Mouse (Mus musculus) regulatory T cell (primary cell): ENCODE measurements around the gene Znrd1.

Experiments
- in situ Hi-C: fragments of 300-600 bp; cut with MboI, MseI; formaldehyde crosslinking; loops from one replicate; pipeline ENCODE4 v1.15.1; 2025; ENCODE audit warnings: high pct_unique_total_duplicates

Znrd1 gene

DNA sequence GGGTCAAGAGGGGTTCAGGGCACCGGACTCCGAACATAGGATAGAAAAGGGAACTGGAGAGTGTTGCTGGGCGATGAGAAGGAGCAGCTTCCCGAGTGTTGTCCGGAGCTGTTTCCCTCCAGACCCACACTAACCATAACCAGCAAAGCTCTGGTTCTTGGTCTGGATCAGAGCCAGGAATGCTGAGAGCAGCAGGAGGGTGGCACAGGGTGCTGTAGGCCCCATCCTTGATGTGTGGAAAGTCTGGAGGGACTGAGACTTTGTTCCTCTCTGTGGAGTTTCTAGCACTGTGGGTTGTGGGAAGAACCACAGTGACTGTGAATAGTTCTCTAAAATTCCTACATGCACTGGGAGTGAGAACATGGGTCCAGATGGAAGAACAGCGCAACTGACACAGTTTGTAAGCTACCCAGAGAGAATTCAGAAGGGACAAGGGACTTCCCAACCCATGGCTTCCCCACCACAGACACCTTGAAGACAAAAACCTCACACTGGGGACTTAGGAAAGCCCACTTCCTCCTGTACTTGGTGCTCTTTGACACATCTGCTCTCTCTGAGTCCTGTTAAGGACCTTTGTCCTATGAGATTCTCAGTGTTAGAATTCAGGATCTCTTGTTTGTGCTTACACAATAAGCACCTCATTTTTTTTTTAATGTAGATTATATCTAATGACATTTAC is 13.0 kb upstream of the Znrd1 start:
- in situ Hi-C loops = loop anchor here (25.0 kb wide), 1 partner anchor 984 kb away; the partner anchor contains the start of genes Gnl1 and Prr3

DNA sequence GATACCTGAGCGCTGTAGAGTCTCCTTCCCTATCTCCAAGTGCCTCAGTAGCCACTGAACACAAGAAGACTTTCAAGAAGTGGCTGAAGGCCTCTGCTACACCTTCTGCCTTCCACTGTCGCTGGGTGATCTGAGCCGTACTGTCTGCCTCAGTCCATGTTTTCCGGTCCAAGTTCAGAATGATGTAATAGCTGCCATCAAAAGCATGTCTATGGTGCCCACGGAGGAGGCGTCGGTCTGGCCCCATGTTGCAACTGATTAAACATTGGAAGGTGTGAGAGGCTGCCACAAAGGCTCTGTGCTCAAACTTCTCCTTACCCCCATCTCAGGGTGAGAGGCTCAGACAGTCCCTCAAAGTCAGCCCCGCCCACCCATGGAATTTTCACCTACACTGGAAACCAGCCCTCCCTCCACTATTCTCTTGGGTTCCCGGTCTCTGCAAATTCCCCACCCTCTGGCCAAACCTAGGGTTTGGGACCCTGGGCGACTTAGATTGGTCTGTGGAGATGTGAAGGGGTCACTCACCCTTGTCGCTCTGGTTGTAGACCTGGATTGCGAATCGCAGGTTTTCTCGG is 12.0 kb upstream of the Znrd1 start:
- in situ Hi-C loops = loop anchor here (25.0 kb wide), 1 partner anchor 983 kb away; the partner anchor contains the start of genes Gnl1 and Prr3

GRCm38 (mm10) chr17:36966875-36967274 is 8.5 kb upstream of the Znrd1 start:
- in situ Hi-C loops = loop anchor here (25.0 kb wide), 1 partner anchor 980 kb away; the partner anchor contains the start of genes Gnl1 and Prr3

GRCm38 (mm10) chr17:36961125-36961524 is 2.8 kb upstream of the Znrd1 start:
- in situ Hi-C loops = loop anchor here (25.0 kb wide), 1 partner anchor 974 kb away; the partner anchor contains the start of genes Gnl1 and Prr3

GRCm38 (mm10) chr17:36958884-36959283 is 525 bp upstream of the Znrd1 start:
- in situ Hi-C loops = loop anchor here (25.0 kb wide), 1 partner anchor 972 kb away; the partner anchor contains the start of genes Gnl1 and Prr3

GRCm38 (mm10) chr17:36953062-36953461 is 5.3 kb downstream of the Znrd1 start:
- in situ Hi-C loops = loop anchor here (5.0 to 25.0 kb wide), 2 partner anchors 319 to 966 kb away; partner anchors contain the start of genes Gnl1, H2-M3 and Prr3

DNA sequence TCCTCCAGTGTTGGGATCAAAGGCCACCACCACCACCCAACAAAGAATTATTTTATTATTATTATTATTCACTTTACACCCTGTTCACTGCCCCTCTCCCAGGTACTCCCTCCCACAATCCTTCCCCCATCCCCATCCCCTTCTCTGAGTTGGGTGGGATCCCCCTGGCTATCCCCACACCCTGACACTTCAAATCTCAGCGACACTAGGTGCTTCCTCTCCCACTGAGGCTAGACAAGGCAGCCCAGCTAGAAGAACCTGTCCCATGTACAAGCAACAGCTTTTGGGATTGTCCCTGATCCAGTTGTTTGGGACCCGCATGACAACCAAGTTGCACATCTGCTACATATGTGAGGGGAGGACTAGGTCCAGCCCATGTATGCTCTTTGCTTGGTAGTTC is 5.7 kb downstream of the Znrd1 start:
- in situ Hi-C loops = loop anchor here (5.0 to 25.0 kb wide), 2 partner anchors 320 to 965 kb away; partner anchors contain the start of genes Gnl1, H2-M3 and Prr3

DNA sequence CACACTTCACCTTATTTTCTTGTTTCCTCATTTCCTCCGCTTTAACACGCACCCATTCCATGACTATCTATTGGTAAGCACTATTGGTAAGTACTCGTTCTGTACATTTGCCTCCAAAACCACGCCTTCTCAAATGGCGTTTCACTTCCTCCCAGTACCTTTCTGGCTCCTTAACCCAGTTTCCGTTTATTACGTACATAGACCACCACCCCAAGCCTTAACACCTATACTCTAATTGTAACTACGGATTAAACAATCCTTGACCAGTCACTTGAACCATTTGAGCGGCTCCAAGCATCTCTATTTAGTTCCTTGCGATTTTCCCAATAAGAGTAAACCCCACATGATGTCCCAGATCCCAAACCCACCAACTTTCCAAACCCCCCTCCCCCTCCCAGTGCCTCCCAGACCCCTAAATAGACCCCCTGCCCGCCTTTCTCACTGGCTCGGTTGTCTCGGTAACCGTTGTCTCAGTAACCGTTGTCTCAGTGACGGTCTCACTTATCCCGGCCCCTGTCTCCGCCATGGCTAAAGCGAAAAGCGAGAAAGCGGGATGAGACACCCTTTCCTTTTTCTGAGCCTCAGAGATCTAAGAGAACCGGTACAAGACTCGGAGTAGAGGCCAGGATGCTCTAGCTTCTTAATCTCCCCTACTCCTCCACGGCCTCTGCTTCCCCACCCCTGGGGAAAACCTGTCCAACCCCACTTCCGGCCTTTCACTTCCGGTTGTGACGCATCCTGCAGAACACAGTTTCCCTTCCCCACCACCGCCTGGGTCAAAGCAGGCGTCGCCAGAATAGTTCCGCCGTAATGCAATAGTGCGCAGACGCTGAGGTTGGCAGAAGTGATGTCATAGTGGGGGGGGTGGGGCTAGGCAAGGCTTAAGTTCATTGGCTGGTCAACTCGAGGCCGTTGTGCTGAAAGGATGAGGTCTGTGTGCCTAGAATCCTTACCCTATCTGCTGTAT is 7.1 kb downstream of the Znrd1 start, which contains the start of gene Ppp1r11:
TSS of gene Ppp1r11 (minus strand) at position 761 of the 967 bp plus-strand sequence.
- in situ Hi-C loops = loop anchor here (5.0 to 25.0 kb wide), 2 partner anchors 321 to 964 kb away; partner anchors contain the start of genes Gnl1, H2-M3 and Prr3

DNA sequence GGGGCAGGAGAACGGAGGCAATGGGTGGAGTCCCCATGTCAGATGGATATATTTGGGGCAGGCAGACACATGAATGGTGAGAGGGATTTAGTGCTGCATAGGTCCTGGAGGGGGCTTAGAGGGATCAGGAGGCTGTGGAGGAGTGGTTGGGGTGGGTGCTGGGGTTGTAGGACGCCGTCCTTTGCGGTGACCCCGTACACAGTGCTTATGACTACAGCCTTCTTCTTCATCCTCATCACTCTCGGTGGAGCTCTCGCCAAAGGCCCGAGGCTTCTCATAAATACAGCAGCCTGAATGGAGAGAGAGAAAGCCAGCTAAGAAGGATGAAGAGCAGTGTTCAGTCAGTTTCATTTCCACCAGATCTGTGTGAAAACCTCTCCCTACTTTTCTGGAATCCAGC is 9.1 kb downstream of the Znrd1 start:
- in situ Hi-C loops = no loop called here

GRCm38 (mm10) chr17:36948286-36948685 is 10.1 kb downstream of the Znrd1 start:
- in situ Hi-C loops = no loop called here

DNA sequence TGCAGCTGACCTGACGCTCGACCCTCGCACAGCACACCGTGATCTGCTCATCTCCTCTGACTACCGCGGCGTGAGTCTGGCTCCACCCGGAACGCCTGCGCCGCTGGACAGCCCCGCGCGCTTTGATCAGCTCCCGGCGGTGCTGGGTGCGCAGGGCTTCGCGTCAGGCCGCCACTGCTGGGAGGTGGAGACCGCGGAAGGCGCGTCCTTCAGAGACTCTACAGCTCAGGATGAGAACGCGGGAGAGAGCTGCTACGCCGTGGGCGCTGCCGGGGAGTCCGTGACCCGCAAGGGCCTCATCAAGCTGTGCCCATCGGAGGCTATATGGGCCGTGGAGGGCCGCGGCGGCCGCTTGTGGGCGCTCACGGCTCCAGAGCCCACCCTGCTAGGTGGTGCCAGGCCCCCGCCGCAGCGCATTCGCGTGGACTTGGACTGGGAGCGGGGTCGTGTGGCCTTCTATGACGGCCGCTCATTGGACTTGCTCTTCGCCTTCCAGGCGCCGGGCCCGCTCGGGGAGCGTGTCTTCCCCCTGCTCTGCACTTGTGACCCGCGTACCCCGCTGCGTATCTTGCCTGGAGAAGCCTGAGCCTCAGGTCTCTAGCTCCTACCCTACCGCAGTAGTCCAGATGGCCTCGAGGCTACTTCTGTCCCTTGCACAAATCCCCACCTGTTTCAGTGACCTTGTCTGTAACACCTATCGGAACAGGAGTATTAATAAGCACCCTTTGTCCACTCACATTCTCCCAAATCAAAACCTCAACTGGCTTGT is 11.1 kb downstream of the Znrd1 start:
- in situ Hi-C loops = no loop called here

- in situ Hi-C loops = no loop called here
These were observed 14.1 kb downstream of the Znrd1 start for GRCm38 (mm10) chr17:36944121-36944775.

GRCm38 (mm10) chr17:36943691-36944090 is 14.7 kb downstream of the Znrd1 start:
- in situ Hi-C loops = no loop called here

DNA sequence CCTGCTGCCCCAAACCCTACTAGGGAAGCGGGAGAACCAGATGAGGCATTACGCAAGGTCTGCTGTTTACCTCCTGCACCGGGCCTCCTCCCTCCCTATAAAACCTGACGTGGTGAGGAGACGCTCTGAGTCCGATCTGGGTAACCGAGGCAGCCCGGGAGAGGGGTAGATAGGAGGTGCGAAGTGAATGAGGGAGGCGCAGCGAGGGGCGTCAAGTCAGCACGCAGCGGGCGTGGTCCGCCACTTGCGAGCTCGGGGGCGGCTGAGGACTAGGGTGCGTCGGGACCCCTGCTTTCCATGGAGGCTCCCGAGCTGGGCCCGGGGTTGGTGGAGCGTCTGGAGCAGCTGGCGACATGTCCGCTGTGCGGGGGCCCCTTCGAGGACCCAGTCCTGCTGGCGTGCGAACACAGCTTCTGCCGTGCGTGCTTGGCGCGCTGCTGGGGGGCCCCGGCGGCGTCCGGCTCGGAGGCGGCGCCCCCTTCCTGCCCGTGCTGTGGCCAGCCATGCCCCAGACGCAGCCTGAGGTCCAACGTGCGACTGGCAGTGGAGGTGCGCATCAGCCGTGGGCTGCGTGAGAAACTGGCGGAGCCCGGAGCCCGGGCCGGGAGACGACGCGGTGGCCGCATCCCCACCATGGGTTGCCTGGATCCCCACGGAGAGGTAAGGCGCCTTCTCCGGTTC is 15.4 kb downstream of the Znrd1 start, which contains the start of gene Rnf39:
TSS of gene Rnf39 (plus strand) at position 128 of the 681 bp plus-strand sequence.
- in situ Hi-C loops = no loop called here

GRCm38 (mm10) chr17:36942391-36942790 is 16.0 kb downstream of the Znrd1 start:
- in situ Hi-C loops = no loop called here

GRCm38 (mm10) chr17:36938056-36938455 is 20.3 kb downstream of the Znrd1 start:
- in situ Hi-C loops = no loop called here

DNA sequence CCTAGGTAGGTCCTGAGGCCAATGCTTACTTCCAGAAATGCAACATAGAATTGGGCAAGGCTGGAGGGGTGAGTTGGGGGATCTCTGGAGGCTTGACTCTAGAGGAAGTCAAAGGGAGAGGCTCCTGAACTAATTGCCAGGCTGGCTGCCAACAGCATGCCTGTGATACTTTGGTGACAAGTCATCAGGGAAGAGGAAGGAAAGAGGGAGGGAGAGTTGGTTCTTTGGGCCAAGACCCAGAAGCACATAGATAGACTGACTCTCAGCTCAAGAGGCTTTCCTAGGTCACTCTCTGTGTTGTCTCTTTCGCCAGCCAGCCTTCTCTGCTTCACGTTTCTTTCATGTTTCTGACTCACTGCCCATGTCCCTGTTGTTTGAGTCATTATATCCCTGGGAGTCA is 26.6 kb downstream of the Znrd1 start:
- in situ Hi-C loops = no loop called here

DNA sequence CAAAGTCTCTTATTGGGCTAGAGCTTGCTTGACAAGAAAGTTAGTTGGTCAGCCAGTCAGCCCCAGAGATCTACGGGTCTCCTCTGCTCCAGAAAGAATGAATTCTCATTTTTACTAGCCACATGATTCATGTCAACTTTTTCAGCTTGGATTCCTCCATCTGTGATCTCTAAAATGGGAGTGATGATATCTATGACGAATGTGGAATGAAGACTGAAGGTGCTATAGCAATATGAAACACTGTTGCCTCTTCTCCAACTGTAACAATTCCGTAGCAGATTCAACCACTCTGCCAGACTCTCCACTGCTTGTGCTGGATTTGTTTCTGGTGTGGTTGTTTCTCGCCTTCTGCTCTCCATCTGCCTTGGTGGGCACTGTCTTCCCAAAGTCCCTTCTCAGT is 27.2 kb downstream of the Znrd1 start:
- in situ Hi-C loops = no loop called here

DNA sequence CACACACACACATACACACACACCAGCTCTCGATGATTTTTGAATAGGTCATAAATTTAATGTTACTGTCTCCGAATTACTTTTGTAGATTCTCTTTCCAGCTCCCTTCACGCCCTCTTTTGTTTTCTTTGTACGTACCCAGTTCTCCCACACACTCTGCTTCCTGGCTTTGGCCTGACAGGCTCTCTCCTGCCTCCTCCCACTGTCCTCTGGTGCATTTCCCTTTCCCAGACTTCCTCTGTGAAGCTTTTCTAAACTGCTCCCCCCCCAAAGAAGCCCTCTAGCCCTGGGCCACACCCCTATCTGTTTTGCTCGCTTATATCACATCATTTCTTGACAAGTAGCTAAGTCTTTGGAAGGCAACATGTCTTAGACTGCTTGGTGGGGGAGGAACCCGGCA is 28.1 kb downstream of the Znrd1 start:
- in situ Hi-C loops = no loop called here
